Mouse (Mus musculus): Measurements from ENCODE around the gene Smim22.

The Smim22 gene

GRCm38 (mm10) chr16:5010371-5010935 lies 3.4 kb downstream of the Smim22 start:
- no peak for DNase-seq

- DNase-seq = peak; percentile 73 to 74
Measured at GRCm38 (mm10) chr16:5011285-5011684, 4.2 kb downstream of the Smim22 start.

GRCm38 (mm10) chr16:5012036-5013005 lies 5.2 kb downstream of the Smim22 start:
- peak; percentile 16 to 17 for DNase-seq

- DNase-seq = peak; percentile 93 to 94
Measured at GRCm38 (mm10) chr16:5013054-5013838, 6.2 kb downstream of the Smim22 start, which contains the start of gene Rogdi. Gene Rogdi, minus strand, starts transcription at chr16:5013553.

- no peak for DNase-seq
Measured at GRCm38 (mm10) chr16:5014578-5014977, 7.5 kb downstream of the Smim22 start.

GRCm38 (mm10) chr16:5024021-5024420 lies 16.9 kb downstream of the Smim22 start:
- no peak for DNase-seq

- DNase-seq = peak; percentile 22 to 28
Measured at GRCm38 (mm10) chr16:5029847-5030246, 22.8 kb downstream of the Smim22 start.

GRCm38 (mm10) chr16:5035591-5035990 lies 28.5 kb downstream of the Smim22 start:
- no peak for DNase-seq

- DNase-seq = no peak
Measured at GRCm38 (mm10) chr16:5036649-5037234, 29.7 kb downstream of the Smim22 start.

- no peak for DNase-seq
Measured at GRCm38 (mm10) chr16:5045322-5045721, 38.2 kb downstream of the Smim22 start.

- DNase-seq = no peak
Measured at GRCm38 (mm10) chr16:5049182-5049773, 42.2 kb downstream of the Smim22 start.

GRCm38 (mm10) chr16:5049774-5050234 lies 42.7 kb downstream of the Smim22 start, which contains the start of the genes Glyr1 and Ubn1:
Gene Glyr1, minus strand, starts transcription at chr16:5049863.
Gene Ubn1, plus strand, starts transcription at chr16:5050057.
- peak; percentile 98 to 99 for DNase-seq

- DNase-seq = peak; percentile 62 to 71
Measured at GRCm38 (mm10) chr16:5050251-5051110, 43.4 kb downstream of the Smim22 start.
